Mouse (Mus musculus): ENCODE measurements around the gene Phgdh. TPM values are rescaled to one million over a fixed set of nuclear protein-coding genes. Genes with fewer than 3 reads are reported as not detected.

The Phgdh gene
- total RNA-seq, 2 experiments from 2014 or later, result 5.7 to 7.0 TPM

- intact Hi-C loops (cut with DNase I; ENCODE audit: low total_unique reads), result no loop called here
- DNase-seq, result no peak
Observed at GRCm38 (mm10) chr3:98355344-98356025, 15.7 kb upstream of the Phgdh start.

GRCm38 (mm10) chr3:98353892-98354291 lies 14.1 kb upstream of the Phgdh start:
- intact Hi-C loops (cut with DNase I; ENCODE audit: low total_unique reads), result no loop called here
- DNase-seq, result peak; percentile 67

GRCm38 (mm10) chr3:98348705-98349104 lies 8.9 kb upstream of the Phgdh start:
- intact Hi-C loops (cut with DNase I; ENCODE audit: low total_unique reads), result no loop called here
- no peak for DNase-seq

- intact Hi-C loops (cut with DNase I; ENCODE audit: low total_unique reads), result no loop called here
- DNase-seq, result no peak
Observed at GRCm38 (mm10) chr3:98348106-98348505, 8.3 kb upstream of the Phgdh start.

- intact Hi-C loops (cut with DNase I; ENCODE audit: low total_unique reads), result no loop called here
- no peak for DNase-seq
Observed at GRCm38 (mm10) chr3:98343235-98343634, 3.4 kb upstream of the Phgdh start.

- no peak for DNase-seq
- intact Hi-C loops (cut with DNase I; ENCODE audit: low total_unique reads), result no loop called here
Observed at GRCm38 (mm10) chr3:98340818-98341594, 1.2 kb upstream of the Phgdh start.

GRCm38 (mm10) chr3:98339097-98339705 lies 589 bp downstream of the Phgdh start:
- peak; percentile 50 for DNase-seq
- intact Hi-C loops (cut with DNase I; ENCODE audit: low total_unique reads), result no loop called here

- DNase-seq, result peak; percentile 29
- intact Hi-C loops (cut with DNase I; ENCODE audit: low total_unique reads), result no loop called here
Observed at GRCm38 (mm10) chr3:98338584-98339041, 1.2 kb downstream of the Phgdh start.

- intact Hi-C loops (cut with DNase I; ENCODE audit: low total_unique reads), result no loop called here
- DNase-seq, result no peak
Observed at GRCm38 (mm10) chr3:98336661-98337654, 2.8 kb downstream of the Phgdh start.

- no peak for DNase-seq
- intact Hi-C loops (cut with DNase I; ENCODE audit: low total_unique reads), result no loop called here
Observed at GRCm38 (mm10) chr3:98335886-98336285, 3.9 kb downstream of the Phgdh start.

- intact Hi-C loops (cut with DNase I; ENCODE audit: low total_unique reads), result no loop called here
- DNase-seq, result no peak
Observed at GRCm38 (mm10) chr3:98335331-98335730, 4.5 kb downstream of the Phgdh start.

GRCm38 (mm10) chr3:98334010-98334409 lies 5.8 kb downstream of the Phgdh start:
- DNase-seq, result no peak
- intact Hi-C loops (cut with DNase I; ENCODE audit: low total_unique reads), result no loop called here

- no peak for DNase-seq
- intact Hi-C loops (cut with DNase I; ENCODE audit: low total_unique reads), result no loop called here
Observed at GRCm38 (mm10) chr3:98324235-98324634, 15.6 kb downstream of the Phgdh start.

- DNase-seq, result no peak
- intact Hi-C loops (cut with DNase I; ENCODE audit: low total_unique reads), result no loop called here
Observed at GRCm38 (mm10) chr3:98322209-98322608, 17.6 kb downstream of the Phgdh start.

- DNase-seq, result no peak
- intact Hi-C loops (cut with DNase I; ENCODE audit: low total_unique reads), result no loop called here
Observed at GRCm38 (mm10) chr3:98319190-98319589, 20.6 kb downstream of the Phgdh start.

- no peak for DNase-seq
- intact Hi-C loops (cut with DNase I; ENCODE audit: low total_unique reads), result no loop called here
Observed at GRCm38 (mm10) chr3:98317143-98317542, 22.6 kb downstream of the Phgdh start.

- intact Hi-C loops (cut with DNase I; ENCODE audit: low total_unique reads), result no loop called here
- DNase-seq, result peak; percentile 57
Observed at GRCm38 (mm10) chr3:98315181-98315580, 24.6 kb downstream of the Phgdh start.

- intact Hi-C loops (cut with DNase I; ENCODE audit: low total_unique reads), result loop anchor here (5.0 kb wide), 1 partner anchor 86 kb away; no protein-coding TSS in a partner anchor
- DNase-seq, result no peak
Observed at GRCm38 (mm10) chr3:98313294-98314155, 26.3 kb downstream of the Phgdh start.

Measured in gastrocnemius, postnatal 14 days (tissue).